Mouse (Mus musculus) spleen, adult 2 months (tissue): ENCODE data around the gene Armh1.

Experiments
- CTCF ChIP-seq: fragments of 200-500 bp; IDR thresholded peaks from 2 replicates; pipeline ENCODE4 v1.5.1; 2011; ENCODE audit warnings: mild to moderate bottlenecking, inconsistent platforms; ENCODE audit not compliant: insufficient read depth, insufficient read length, insufficient replicate concordance; ENCODE audit errors: extremely low read depth
- POLR2A ChIP-seq: fragments of 200-500 bp; IDR thresholded peaks from 2 replicates; pipeline ENCODE4 v1.6.1; 2011; ENCODE audit warnings: low read depth, low read length, inconsistent platforms

DNA sequence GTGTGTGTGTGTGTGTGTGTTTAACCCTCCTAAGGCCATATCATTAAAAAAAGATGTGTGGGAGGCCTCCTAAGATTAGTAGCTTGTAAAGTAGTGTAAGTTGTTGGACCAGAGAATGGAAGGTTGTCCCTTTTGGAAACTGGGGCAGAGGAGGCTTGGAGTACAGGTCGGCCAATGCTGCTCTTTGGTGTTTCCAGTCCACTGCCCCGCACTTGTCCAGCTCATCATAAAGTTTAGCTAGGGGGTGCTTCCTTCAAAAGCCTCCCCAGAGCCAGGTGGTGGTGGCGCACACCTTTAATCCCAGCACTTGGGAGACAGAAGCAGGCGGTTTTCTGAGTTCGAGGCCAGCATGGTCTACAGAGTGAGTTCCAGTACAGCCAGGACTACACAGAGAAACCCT lies 830 bp upstream of the Armh1 start:
- TF ChIP-seq POLR2A (no peak), CTCF (no peak)
